Mouse (Mus musculus): ENCODE results near the gene Pyroxd1.

- TF ChIP-seq CTCF (IDR thresholded peaks at IDR 0.05; ENCODE audit: low read depth) (no peak), EP300 (IDR thresholded peaks at IDR 0.05; ENCODE audit: low read depth) (no peak)
These were observed 31.2 kb upstream of the Pyroxd1 start for GRCm38 (mm10) chr6:142314285-142314684.

Data from liver, embryonic 14.5 days (tissue).